Mouse (Mus musculus): Measurements from ENCODE around the gene Mylpf.
A peak's percentile ranks its signal among the peaks of the same experiment; 100 is the strongest.
"Not testable (repeated sequence)": the region's sequence is repeated elsewhere in the genome, so short reads cannot be mapped to it uniquely, and the experiment has no call there.

Mylpf gene

DNA sequence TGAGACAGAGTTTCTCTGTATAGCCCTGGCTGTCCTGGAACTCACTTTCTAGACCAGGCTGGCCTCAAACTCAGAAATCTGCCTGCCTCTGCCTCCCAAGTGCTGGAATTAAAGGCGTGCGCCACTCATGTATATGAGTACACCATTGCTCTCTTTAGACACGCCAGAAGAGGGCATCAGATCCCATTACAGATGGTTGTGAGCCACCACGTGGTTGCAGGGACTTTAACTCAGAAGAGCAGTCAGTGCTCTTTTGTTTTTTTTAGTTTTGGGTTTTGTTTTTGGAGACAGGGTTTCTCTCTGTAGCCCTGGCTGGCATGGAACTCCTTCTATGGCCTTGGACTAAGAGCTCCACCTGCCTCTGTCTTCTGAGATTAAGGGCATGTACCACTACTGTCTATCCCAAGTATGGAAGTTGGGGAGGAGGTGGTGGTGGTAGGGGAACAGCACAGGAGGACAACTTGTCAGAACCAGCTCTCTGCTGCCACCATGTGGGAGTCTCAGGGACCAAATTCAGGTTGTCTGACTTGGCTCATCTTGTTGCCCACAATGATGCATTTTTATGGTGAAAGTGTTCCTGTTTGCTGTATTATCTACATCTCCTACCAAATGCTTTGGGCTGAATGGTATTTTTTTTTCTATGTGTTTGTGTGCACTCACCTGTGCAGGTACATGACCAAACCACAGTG, 20.1 kb downstream of the Mylpf start:
- DNase-seq, result peak; percentile 70

DNA sequence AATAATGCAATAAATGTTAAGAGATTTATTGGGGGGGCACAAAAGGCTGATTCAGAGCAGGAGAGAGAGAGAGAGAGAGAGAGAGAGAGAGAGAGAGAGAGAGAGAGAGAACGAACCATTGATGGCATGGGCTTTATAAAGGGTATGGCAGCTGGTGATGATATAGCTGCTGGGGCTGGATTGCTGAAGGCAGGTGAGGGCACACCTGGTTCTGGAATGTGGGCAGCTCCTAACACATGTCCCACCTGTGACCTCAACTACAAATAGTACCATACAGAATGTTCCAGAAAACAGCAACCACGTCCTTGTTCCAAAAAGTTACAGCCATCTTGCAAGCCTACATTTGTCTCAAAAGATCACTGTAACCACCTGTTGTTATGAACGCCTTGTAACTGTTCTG, 22.7 kb downstream of the Mylpf start:
- no peak for DNase-seq

DNA sequence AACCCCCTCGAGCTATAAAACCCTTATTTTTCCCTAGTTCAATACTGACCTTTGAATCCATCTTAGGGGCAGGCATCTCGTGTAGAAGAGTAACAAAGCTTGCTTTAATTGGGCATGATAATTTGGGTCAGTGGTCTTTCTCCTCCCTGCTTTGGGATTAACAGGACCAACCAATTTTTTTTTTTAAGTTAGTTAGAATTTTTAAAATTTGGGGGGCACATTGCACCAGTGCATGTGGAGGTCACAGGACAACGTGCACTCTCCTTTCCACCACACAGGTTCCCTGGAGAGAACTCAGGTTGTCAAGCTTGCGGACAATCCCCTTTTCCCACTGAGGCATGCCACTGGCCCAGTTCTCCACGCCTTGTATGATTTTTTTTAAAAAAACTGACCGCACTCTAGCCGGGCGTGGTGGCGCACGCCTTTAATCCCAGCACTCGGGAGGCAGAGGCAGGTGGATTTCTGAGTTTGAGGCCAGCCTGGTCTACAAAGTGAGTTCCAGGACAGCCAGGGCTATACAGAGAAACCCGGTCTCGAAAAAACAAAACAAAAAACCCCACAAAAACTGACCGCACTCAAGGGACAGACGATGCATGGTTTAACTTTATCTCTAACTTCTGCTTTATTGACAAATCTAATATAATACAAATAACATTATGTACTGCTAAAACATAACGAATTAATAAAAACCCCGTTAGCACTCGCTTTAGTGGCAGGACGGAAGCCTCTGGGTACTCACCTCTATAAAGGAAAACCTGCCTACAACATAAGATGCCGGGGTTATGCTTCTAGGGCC, 23.3 kb downstream of the Mylpf start:
- no peak for DNase-seq

DNA sequence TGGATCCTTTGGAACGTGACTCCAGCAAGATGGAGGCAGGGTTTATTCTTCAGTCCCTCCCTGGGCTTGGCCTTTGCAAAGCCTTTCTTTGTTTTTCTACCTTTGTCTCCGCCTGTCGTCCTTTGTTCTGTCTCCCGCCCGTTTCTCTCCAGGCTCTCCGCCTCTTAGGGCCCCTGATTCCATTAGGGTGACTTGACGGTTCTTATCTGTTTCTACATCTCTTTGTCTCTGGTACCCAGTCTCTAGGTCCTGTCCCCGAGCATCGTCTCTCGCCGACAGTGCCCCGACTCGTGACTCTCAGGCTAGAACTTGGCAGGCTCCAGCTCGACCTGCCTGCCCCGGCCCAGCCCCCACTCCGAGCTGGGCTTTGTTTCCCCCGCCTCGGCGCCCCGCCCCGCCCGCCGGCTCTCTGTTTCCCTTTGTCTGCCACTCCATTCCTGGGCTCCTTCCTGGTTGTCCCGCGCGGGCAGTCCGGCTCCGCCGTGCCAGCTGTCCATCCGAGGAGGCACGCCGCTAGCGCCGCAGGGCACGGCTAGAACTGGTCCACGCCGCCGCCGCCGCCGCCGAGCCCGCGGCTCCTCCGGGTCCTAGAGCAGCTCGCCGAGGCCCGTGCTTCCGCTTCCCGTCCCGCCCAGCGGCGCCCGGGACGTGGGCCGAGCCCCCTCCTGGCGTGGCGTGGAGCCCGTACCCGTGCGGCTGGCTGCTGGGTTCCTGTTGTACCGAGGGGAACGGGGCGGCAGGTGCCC, 24.1 kb downstream of the Mylpf start, which contains the start of the genes Zfp553 and Sept1:
TSS of gene Zfp553 (plus strand) at position 440 of the 746 bp plus-strand sequence.
TSS of gene Sept1 (minus strand) at position 509 of the 746 bp plus-strand sequence.
- peak; percentile 85 for DNase-seq

DNA sequence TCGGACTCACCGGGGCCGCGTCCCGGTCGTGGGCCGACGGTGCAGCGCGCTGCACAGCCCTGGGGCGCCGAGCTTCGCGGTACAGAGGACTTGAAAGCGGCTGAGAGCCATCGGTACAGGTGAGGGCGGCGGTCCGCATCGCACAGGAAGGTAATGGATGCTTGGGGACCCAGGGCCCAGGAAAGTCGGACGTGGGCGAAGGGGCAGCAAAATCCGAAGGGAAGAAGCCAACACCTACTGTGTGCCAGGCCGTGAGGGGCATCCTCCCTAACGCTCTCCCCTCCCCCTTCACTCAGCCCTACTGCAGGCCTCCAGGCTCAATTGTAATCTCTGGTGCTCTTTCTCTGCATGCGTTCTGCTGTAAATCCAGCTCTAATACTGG, 24.7 kb downstream of the Mylpf start:
- no peak for DNase-seq

DNA sequence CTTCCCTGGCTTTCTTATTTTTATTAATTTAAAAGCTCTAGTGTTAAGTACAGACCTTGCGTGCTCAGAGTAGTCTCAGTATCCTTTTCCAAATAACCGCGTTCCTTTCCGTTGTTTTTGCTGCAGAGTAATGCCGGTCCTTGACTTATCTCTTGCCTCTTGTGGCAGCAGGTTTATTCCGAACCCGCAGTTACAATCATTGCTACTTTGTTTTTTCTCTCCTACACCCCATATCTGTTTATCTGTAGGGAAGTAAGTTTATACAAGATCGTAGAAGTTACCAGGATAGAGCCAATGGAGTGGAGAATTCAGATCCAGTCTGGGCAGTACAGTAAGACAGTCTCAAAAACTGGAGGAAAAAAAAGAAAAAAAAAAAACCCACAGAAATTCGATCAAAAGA, 25.1 kb downstream of the Mylpf start:
- DNase-seq, result no peak

DNA sequence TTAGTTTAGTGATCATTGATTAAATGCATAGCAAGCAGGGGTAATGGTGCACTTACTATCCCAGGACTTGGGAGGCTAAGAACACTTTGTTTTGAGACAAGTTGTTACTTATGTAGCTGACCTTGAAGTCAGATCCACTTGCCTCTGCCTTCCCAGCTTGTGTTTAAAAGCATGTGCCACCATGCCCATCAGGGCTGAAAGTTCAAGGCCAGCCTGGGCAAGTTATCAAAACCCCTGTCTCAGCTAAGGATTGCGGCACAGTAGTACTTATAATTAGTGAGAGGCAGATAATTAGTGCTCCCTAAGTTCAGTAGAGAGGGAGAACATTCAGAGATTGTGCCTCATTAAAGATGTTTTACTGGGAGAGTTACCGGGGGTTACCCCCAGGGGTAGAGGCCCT, 26.1 kb downstream of the Mylpf start:
- no peak for DNase-seq

DNA sequence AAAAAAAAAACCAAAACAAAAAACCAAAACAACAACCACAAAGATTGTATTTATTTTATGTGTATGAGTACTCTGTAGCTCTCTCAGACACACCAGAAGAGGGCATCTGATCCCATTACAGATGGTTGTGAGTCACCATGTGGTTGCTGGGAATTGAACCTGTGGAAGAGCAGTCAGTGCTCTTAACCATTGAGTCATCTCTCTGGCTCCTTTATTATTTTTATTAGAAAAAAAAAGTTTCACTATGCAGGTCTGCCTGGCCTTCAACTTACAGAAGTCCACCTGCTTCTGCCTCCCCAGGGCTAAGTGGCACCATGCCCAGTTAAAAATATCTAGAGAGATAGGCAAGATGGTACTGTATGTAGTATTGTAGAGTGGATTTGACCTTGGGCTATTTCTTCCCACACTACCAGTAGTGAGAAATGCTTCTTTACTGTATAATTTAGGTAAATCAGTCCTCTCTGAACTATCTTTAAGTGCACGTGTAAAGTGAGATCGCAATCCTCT, 34.7 kb downstream of the Mylpf start:
- no peak for DNase-seq

DNA sequence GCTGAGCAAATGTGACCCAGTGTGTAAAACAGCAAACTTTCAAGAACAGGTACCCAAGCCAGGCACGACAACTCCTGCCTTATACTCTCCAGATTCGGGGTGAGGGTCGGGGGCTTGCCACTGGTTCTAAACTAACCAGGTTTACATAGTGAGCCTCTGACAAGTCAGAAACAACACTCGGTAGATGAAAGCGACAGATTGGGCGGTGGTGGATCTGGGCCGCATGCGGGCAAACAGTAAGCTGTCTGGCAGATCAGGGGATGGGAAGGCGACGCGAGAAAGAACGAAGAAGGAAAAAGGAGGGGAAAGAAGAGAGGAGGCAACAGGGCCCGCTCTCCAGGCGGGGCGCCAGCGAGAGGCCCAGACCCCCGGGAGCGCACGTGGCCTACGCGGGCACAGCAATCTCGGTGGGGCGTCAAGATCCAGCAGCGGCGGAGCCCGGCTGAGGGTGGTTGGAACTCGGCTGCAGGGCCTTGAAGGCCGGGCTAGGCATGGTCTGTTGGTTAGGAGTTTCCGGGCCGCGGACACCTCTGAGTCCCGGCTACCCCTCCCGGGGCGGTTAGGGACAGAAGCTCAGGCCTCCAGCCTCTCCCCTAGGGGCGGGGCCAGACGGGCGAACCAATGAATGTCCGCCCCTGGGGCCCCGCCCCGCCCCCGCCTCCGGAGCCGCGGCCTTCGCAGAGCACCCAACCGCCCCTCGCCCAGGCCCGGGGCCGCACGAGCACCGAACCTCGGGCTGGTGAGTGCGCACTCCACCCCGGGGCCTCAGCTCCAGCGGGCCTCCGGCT, 35.4 kb downstream of the Mylpf start, which contains the start of gene Zfp771:
TSS of gene Zfp771 (plus strand) at position 405 of the 788 bp plus-strand sequence.
- peak; percentile 94 for DNase-seq

DNA sequence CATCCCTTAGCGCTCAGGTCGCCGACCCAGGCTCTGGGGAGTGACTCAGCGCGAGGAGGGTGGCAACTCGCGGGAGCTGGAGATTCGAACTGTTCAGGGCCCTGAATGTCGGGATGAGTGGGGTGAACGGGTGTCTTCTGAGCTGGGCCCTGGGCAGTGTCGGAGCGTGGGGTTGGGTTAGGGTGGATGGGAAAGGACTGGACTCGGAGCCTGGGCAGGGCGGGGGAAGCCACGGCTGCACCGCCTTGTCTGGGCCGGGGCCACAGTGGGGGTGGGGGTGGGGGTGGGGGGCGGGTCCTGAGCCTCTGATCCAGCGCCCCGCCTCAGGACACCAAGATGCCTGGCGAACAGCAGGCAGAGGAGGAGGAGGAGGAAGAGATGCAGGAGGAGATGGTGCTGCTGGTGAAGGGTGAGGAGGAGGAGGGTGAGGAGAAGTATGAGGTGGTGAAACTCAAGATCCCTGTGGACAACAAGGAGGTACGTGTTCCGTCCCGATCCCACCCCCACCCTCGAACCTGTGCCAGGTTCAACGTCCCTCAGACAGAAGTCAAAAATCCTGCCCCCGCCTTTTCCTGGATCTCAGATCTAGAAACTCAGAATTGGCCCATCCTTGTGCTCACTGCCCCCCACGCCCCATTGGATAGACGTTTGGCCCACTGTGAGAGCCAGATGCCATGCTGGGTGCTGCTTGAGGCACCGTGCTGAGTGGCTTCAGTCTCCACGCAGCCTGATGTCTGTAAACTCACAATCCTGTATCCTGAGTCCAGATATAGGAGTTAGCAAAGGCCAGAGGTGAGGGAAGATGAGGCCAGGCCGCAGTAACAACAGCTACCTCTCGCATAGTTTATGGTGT, 36.2 kb downstream of the Mylpf start:
- no peak for DNase-seq

DNA sequence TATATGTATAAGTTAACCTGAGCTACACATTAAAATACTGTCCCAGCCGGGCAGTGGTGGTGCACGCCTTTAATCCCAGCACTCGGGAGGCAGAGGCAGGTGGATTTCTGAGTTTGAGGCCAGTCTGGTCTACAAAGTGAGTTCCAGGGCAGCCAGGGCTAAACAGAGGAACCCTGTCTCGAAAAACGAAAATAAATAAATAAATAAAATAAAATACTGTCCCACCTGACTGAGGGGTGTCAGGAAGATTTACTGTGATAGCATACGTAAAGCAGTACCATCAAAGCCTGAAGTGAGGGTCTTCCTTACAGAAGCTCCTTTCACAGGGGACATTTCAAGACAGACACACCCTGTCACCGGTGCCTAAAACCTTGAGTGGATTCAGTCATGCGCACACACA, 41.8 kb downstream of the Mylpf start:
- not testable (repeated sequence) for DNase-seq

DNA sequence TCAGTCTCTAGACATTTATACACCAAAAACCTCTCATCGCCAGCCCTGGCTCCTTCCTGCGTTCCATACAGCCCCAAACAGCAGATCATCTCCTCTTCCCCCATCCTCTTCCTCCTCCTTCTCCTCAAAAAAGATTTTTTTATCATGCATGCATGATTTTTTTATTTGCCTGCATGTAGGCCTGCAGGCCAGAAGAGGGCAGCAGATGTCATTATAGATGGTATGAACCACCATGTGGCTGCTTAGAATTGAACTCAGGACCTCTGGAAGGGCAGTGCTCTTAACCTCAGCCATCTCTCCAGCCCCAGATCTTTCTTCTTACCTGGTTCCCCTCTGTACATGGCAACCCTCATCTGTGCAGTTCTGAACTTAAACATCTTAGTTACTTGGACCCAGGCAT, 43.7 kb downstream of the Mylpf start:
- DNase-seq, result no peak

DNA sequence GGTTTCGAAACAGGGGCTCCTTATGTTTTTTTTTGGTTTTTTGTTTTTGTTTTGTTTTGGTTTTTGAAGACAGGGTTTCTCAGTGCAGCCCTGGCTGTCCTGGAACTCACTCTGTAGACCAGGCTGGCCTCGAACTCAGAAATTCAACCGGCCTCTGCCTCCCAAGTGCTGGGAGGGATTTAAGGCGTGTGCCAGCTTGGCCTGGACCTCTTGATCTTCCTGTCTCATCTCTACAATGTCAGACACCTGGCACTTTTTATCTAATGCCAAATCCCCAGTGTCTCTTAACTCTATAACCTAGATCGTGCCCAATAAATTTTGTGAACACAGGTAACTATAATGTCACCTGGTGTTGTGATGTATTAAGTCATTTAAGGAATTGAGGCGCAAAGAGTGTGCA, 44.7 kb downstream of the Mylpf start:
- no peak for DNase-seq

DNA sequence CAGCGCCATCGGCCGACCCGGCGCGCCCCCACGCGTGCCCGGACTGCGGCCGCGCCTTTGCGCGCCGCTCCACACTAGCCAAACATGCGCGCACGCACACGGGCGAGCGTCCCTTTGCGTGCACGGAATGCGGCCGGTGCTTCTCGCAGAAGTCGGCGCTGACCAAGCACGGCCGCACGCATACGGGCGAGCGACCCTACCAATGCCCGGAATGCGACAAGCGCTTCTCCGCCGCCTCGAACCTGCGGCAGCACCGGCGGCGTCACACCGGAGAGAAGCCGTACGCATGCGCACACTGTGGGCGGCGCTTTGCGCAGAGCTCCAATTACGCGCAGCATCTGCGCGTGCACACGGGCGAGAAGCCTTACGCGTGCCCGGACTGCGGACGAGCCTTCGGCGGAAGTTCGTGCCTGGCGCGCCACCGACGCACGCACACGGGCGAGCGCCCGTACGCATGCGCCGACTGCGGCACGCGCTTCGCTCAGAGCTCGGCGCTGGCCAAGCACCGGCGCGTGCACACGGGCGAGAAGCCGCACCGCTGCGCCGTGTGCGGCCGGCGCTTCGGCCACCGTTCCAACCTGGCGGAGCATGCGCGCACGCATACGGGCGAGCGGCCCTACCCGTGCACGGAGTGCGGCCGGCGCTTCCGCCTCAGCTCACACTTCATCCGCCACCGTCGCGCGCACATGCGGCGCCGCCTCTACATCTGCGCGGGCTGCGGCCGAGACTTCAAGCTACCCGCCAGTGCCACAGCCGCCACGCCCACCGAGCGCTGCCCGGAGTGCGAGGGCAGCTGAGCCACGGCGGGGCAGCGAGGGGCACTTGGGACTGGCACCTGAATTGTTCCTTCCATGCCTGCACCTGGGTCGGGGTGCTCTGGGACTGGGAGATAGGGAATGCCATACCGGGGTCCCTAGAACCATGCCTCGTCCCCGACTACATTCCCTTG, 45.4 kb downstream of the Mylpf start:
- DNase-seq, result peak; percentile 96

DNA sequence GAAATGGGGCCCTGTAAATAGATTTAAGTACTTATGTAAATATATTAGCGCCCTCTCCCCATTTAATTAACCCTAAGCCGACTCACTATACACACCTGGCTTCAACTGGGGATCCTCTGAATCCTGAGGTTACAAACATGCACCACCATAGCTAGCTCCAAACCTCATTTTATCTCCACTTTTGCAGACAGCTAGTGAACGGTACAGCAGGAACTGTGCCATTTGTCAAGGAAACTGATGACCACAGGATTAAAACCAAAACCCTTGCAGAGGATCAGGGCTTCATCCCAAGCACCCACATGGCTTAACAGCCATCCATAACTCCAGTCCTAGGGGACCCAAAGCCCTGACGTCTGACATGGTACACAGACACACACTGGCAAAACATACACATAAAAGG, 46.3 kb downstream of the Mylpf start:
- DNase-seq, result no peak

DNA sequence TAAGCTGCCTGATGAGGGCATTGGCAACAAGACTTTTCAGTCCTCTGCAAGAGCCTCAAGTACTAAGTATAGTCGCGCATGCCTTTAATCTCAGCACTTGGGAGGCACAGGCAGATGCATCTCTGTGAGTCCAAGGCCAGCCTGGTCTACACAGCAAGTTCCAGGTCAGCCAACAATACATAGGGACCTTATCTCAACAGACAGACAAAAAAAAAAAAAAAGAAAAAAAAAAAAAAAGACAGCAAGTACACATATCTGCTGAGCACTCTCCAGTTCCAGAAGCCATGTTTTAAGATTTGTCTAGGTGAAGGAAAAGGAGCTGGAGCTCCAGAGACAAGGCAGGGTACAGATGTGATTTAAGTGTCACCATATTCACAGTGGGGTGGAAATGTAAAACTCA, 47.3 kb downstream of the Mylpf start:
- DNase-seq, result no peak

DNA sequence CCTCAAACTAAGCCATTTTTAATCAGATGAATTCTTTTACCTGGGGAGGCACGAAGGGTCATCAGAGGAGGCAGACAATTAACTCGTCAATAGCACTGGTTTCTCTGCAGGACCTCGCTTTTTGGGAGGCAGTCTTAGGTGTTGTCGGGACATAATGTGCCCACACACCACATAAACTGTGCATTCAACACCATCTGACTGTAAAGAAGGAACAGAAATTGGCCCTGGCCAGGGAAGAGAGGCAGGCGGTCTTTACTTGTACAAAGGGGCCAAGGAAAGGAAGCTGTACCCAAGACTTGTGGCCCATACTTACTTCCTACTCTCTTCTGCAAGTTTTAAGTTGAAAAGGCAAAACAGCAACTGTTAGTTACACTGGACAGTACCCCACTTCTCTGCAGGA, 47.8 kb downstream of the Mylpf start:
- no peak for DNase-seq

DNA sequence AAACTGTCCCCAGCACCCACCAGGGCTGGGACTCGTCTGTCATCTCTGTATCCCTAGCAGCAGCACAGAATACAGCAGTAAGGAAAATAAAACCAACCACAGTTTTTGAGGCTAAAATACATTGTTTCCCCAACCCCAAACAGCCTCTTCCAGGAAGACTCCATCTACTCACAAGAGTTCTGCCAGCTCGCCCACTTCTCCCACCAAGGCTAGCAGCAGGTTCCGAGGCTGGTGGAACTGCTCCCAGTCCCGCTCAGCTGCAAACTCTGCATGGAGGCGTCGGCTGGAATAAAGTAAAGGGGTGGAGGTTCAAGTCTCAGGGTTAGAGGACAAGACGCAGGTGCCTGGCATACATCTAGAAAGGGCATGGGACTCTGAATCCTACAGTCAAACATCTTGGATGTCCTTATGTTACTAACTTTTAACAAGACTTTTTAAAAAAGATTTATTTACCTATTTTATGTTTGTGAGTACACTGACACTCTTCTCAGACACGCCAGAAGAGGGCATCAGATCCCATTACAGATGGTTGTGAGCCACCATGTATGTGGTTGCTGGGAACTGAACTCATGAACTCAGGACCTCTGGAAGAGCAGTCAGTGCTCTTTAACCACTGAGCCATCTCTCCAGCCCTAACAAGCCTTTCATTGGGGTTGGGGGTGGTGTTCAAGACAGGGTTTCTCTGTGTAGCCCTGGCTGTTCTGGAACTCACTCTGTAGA, 50.7 kb downstream of the Mylpf start:
- no peak for DNase-seq

DNA sequence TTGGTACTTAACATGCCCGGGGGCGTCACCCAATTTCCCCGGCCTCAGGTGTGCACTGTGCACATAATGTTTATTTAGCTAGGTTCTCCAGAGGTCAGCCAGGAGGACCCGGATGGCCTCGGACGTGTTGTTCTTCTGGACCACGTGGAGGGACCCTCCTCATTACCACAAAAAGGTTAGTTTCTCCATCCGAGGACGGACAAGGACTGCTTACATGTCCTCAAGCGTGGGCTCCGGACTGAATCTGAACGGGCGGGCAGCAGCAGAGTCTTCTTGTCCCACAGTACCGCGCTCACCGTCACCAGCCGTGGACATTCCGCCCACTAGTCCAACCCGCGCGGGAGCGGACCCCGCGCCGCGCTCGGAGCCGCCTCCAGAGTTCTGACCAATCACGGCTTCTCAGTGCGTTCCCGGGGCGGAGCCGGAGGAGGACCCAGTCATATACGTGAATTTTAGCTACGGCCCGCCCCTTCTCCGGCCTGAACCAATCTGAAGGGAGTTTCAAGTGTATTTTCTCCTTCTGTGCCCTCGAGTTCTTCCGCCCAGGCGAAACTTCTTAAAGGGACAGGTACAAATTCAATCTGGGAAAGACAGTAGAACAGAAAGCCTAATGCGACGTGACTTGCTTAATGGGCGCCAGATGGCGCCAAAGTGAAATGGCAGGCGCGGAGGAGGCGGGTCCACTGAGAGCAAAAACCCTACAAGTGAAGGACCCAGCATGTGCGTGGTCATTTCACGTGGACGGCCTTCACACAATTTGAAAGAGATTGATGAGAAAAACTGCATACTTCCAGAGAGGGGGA, 51.8 kb downstream of the Mylpf start, which contains the start of gene Dctpp1:
TSS of gene Dctpp1 (minus strand) at position 401 of the 803 bp plus-strand sequence.
- DNase-seq, result peak; percentile 97
